Comparison of ENCODE assay signal across 8 mouse cellular contexts in the genomic region with DNA sequence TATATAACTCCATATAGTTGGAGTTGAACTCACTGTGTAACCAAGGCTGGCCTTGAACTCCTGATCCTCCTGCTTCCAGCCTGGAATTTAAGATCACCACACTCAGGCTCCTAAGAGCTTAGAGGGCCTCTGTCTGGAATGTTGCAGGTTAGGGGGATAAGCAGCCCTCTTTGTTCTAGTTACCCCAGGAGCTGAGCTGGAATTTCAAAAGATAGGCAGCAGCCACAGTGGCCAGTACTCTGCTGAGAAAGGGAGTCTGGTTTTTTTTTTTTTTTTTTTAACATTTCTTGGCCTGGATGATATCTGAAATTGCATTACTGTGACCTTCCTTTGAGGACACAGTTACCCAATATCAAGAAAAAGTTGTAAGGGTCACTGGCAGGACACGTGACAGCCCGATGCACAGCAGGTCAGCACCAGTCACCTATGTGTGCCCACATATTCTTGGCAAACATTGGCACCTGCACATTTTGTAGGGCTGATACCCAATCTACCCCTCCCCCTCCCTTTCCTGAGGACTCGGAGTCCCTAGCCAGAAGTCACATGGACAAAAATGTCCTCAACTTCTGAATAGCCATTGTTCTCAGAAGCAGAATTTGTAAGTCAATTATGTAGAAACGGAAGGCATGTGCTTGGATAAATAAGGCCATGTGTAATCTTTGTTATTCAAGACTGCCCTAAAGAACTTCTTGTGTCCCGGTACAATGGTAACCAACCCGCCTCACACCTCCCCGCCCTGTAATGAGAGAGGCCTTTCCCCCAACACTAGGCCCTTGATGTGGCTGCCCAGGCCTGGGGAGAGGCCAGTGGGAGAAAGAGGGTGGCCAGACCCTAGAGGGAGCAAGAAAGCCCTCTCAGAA. TPM values are rescaled to one million over a fixed set of nuclear protein-coding genes. Genes with fewer than 3 reads are reported as not detected.
DNase-seq lines count a peak whose midpoint lies in the region; ATAC-seq lines count a peak whose summit lies in the region.

No protein-coding gene starts in this region.

- peak overlapping the region; percentile 87 for H3K27ac ChIP-seq in midbrain, embryonic 10.5 days (replicated peaks)
- H3K27ac ChIP-seq in midbrain, embryonic 16.5 days (ENCODE audit: low read length): no peak overlapping the region
- H3K27ac ChIP-seq in embryonic facial prominence, embryonic 11.5 days (replicated peaks; ENCODE audit: low read depth, low read length): no peak overlapping the region
- peak overlapping the region; percentile 45 for H3K27ac ChIP-seq in heart, embryonic 15.5 days
- peak overlapping the region; percentile 49; the same call in 1 of the 2 replicates for H3K27ac ChIP-seq in midbrain, embryonic 11.5 days (ENCODE audit: low read depth, low read length)

- no peak for ATAC-seq in midbrain, embryonic 16.5 days
- peak; percentile 71; the same call in 1 of the 2 replicates for ATAC-seq in embryonic facial prominence, embryonic 11.5 days (replicated peaks; ENCODE audit: insufficient number of reproducible peaks, low FRiP score, low TSS enrichment, low read depth)
- ATAC-seq in heart, embryonic 15.5 days (replicated peaks; ENCODE audit: insufficient number of reproducible peaks, insufficient read depth, low FRiP score, low read depth): peak; percentile 54; the same call in 1 of the 2 replicates
- ATAC-seq in midbrain, embryonic 11.5 days (ENCODE audit: low FRiP score): peak; percentile 82
- ATAC-seq in CD4-positive, CD25-positive, alpha-beta regulatory T cell, adult 4 months: no peak

- 0 out of 2 replicates have a peak overlapping the region, but pooled peaks have one; percentile 9 for H3K4me3 ChIP-seq in midbrain, embryonic 10.5 days
- H3K4me3 ChIP-seq in midbrain, embryonic 16.5 days (ENCODE audit: low read depth, low read length): no peak overlapping the region
- no peak overlapping the region for H3K4me3 ChIP-seq in embryonic facial prominence, embryonic 11.5 days (ENCODE audit: low read depth, low read length)
- H3K4me3 ChIP-seq in heart, embryonic 15.5 days: no peak overlapping the region
- H3K4me3 ChIP-seq in midbrain, embryonic 11.5 days (ENCODE audit: low read depth, low read length): no peak overlapping the region

- DNase-seq in midbrain, embryonic 10.5 days (ENCODE audit: low spot score): peak; percentile 66
- peak; percentile 40 for DNase-seq in embryonic facial prominence, embryonic 11.5 days (ENCODE audit: low spot score)
- DNase-seq in layer of hippocampus, adult 8-10 months (ENCODE audit: low spot score in 2 of 2): peak; percentile 37 to 45
- DNase-seq in midbrain, embryonic 11.5 days (ENCODE audit: low spot score, missing footprints): peak; percentile 90
- no peak for DNase-seq in ovary, postnatal 10 days (ENCODE audit: low spot score)

- 14% methylated on average over 7 of the region's 7 CpGs for WGBS in midbrain, embryonic 10.5 days
- WGBS in midbrain, embryonic 16.5 days: 18% methylated on average over 7 of the region's 7 CpGs
- WGBS in embryonic facial prominence, embryonic 11.5 days: 22% methylated on average over 7 of the region's 7 CpGs
- 46% methylated on average over 7 of the region's 7 CpGs for WGBS in heart, embryonic 15.5 days
- WGBS in midbrain, embryonic 11.5 days: 6% methylated on average over 7 of the region's 7 CpGs

- no peak overlapping the region for H3K4me2 ChIP-seq in midbrain, embryonic 16.5 days (ENCODE audit: low read length)
- no peak overlapping the region for H3K4me2 ChIP-seq in embryonic facial prominence, embryonic 11.5 days (ENCODE audit: low read depth, low read length)
- H3K4me2 ChIP-seq in heart, embryonic 15.5 days: no peak overlapping the region
- H3K4me2 ChIP-seq in midbrain, embryonic 11.5 days: no peak overlapping the region

- H3K4me1 ChIP-seq in midbrain, embryonic 10.5 days: peaks cover 31% of the 10 kb centered on the region
- H3K4me1 ChIP-seq in midbrain, embryonic 16.5 days (ENCODE audit: control insufficient read depth, insufficient read depth, low read length): no peaks in the 10 kb centered on the region
- H3K4me1 ChIP-seq in embryonic facial prominence, embryonic 11.5 days (ENCODE audit: control insufficient read depth, insufficient read depth, low read length): no peaks in the 10 kb centered on the region
- H3K4me1 ChIP-seq in heart, embryonic 15.5 days (replicated peaks): peaks cover 27% of the 10 kb centered on the region
- peaks cover 16% of the 10 kb centered on the region for H3K4me1 ChIP-seq in midbrain, embryonic 11.5 days (ENCODE audit: control insufficient read depth, insufficient read depth, low read length)

- H3K27me3 ChIP-seq in midbrain, embryonic 10.5 days (ENCODE audit: low read depth, poor library complexity, severe bottlenecking): peaks cover 35% of the 10 kb centered on the region
- no peaks in the 10 kb centered on the region for H3K27me3 ChIP-seq in midbrain, embryonic 16.5 days (ENCODE audit: control insufficient read depth, insufficient read depth, low read depth, low read length)
- no peaks in the 10 kb centered on the region for H3K27me3 ChIP-seq in embryonic facial prominence, embryonic 11.5 days (ENCODE audit: control insufficient read depth, insufficient read depth, low read length)
- no peaks in the 10 kb centered on the region for H3K27me3 ChIP-seq in heart, embryonic 15.5 days
- H3K27me3 ChIP-seq in midbrain, embryonic 11.5 days (ENCODE audit: control insufficient read depth, insufficient read depth, low read length): no peaks in the 10 kb centered on the region

- no peaks in the 10 kb centered on the region for H3K9me3 ChIP-seq in midbrain, embryonic 10.5 days (replicated peaks)
- H3K9me3 ChIP-seq in midbrain, embryonic 16.5 days (replicated peaks; ENCODE audit: control insufficient read depth, low read length, poor library complexity, severe bottlenecking): no peaks in the 10 kb centered on the region
- no peaks in the 10 kb centered on the region for H3K9me3 ChIP-seq in embryonic facial prominence, embryonic 11.5 days (replicated peaks; ENCODE audit: control insufficient read depth, low read length)
- no peaks in the 10 kb centered on the region for H3K9me3 ChIP-seq in heart, embryonic 15.5 days (replicated peaks)
- H3K9me3 ChIP-seq in midbrain, embryonic 11.5 days (ENCODE audit: control insufficient read depth, low read length): no peaks in the 10 kb centered on the region

- no peaks in the 10 kb centered on the region for H3K36me3 ChIP-seq in midbrain, embryonic 10.5 days
- no peaks in the 10 kb centered on the region for H3K36me3 ChIP-seq in midbrain, embryonic 16.5 days (ENCODE audit: control insufficient read depth, insufficient read depth, low read length)
- H3K36me3 ChIP-seq in embryonic facial prominence, embryonic 11.5 days (replicated peaks; ENCODE audit: control insufficient read depth, insufficient read depth, low read depth, low read length): no peaks in the 10 kb centered on the region
- H3K36me3 ChIP-seq in heart, embryonic 15.5 days: no peaks in the 10 kb centered on the region
- no peaks in the 10 kb centered on the region for H3K36me3 ChIP-seq in midbrain, embryonic 11.5 days (ENCODE audit: control insufficient read depth, insufficient read depth, low read length)

- no peak overlapping the region for H3K9ac ChIP-seq in midbrain, embryonic 16.5 days (ENCODE audit: low read depth, low read length)
- no peak overlapping the region for H3K9ac ChIP-seq in embryonic facial prominence, embryonic 11.5 days (replicated peaks; ENCODE audit: low read length)
- H3K9ac ChIP-seq in heart, embryonic 15.5 days: no peak overlapping the region
- no peak overlapping the region for H3K9ac ChIP-seq in midbrain, embryonic 11.5 days (ENCODE audit: low read length)

RNA-seq across cellular contexts. Expression of gene Adipor2, which starts 1.1 kb away (rescaled TPM):
- 36.9 and 37.1 TPM in 2 replicates for polyA plus RNA-seq in midbrain, embryonic 10.5 days (2016; fragmentation: Nextera tagmentation; extraction: Ambion mirVana)
- 32.8 and 39.3 TPM in 2 replicates for polyA plus RNA-seq in midbrain, embryonic 16.5 days (2015; fragmentation: Nextera tagmentation; extraction: Ambion mirVana)
- 15.4 and 16.2 TPM in 2 replicates for polyA plus RNA-seq in embryonic facial prominence, embryonic 11.5 days (2014; fragmentation: Nextera tagmentation; extraction: Ambion mirVana)
- 31.2 and 33.9 TPM in 2 replicates for polyA plus RNA-seq in heart, embryonic 15.5 days (2015; fragmentation: Nextera tagmentation; extraction: Ambion mirVana)
- 10 to 100 TPM; 41.4 to 46.2 (median 44.2) TPM for total RNA-seq in layer of hippocampus, adult 8-10 months (2022)
- 17.1 and 18.7 TPM in 2 replicates for polyA plus RNA-seq in midbrain, embryonic 11.5 days (2014; fragmentation: Nextera tagmentation; extraction: Ambion mirVana)
- polyA plus RNA-seq in CD4-positive, CD25-positive, alpha-beta regulatory T cell, adult 4 months (2017; shearing (Covaris generic)): 10 to 100 TPM in 1 of 2 experiments, 1 to 10 TPM in 1; 7.7 to 10.3 TPM

Comparison
In these comparisons a context has a peak if more than half of its experiments do, and no peak if none do; other contexts are left out.
1. H3K27ac ChIP-seq: peak in midbrain, embryonic 10.5 days (single experiment), heart, embryonic 15.5 days (single experiment) and midbrain, embryonic 11.5 days (single experiment); none in midbrain, embryonic 16.5 days (single experiment) and embryonic facial prominence, embryonic 11.5 days (single experiment).
2. ATAC-seq: peak in embryonic facial prominence, embryonic 11.5 days (single experiment), heart, embryonic 15.5 days (single experiment) and midbrain, embryonic 11.5 days (single experiment); none in midbrain, embryonic 16.5 days (single experiment) and CD4-positive, CD25-positive, alpha-beta regulatory T cell, adult 4 months (single experiment).